Mouse (Mus musculus): Measurements from ENCODE around the gene Atg4b.
"Not testable (repeated sequence)": the region's sequence is repeated elsewhere in the genome, so short reads cannot be mapped to it uniquely, and the experiment has no call there.

The Atg4b gene

GRCm38 (mm10) chr1:93755291-93755610 lies 4.0 kb downstream of the Atg4b start:
- no peak for DNase-seq (ENCODE audit: low read depth in 2 of 2, low spot score in 2 of 2)

GRCm38 (mm10) chr1:93755618-93756017 lies 4.3 kb downstream of the Atg4b start:
- DNase-seq (ENCODE audit: low read depth in 2 of 2, low spot score in 2 of 2), result no peak

- no peak for DNase-seq (ENCODE audit: low read depth in 2 of 2, low spot score in 2 of 2)
Measured at GRCm38 (mm10) chr1:93756154-93756553, 4.9 kb downstream of the Atg4b start.

GRCm38 (mm10) chr1:93760076-93760475 lies 8.8 kb downstream of the Atg4b start:
- no peak for DNase-seq (ENCODE audit: low read depth in 2 of 2, low spot score in 2 of 2)

GRCm38 (mm10) chr1:93763531-93763930 lies 12.2 kb downstream of the Atg4b start:
- DNase-seq (ENCODE audit: low read depth in 2 of 2, low spot score in 2 of 2), result not testable (repeated sequence)

- DNase-seq (ENCODE audit: low read depth in 2 of 2, low spot score in 2 of 2), result no peak
Measured at GRCm38 (mm10) chr1:93764871-93765591, 13.7 kb downstream of the Atg4b start.

GRCm38 (mm10) chr1:93767600-93767999 lies 16.3 kb downstream of the Atg4b start:
- no peak for DNase-seq (ENCODE audit: low read depth in 2 of 2, low spot score in 2 of 2)

GRCm38 (mm10) chr1:93769901-93770300 lies 18.6 kb downstream of the Atg4b start:
- no peak for DNase-seq (ENCODE audit: low read depth in 2 of 2, low spot score in 2 of 2)

GRCm38 (mm10) chr1:93776686-93777085 lies 25.4 kb downstream of the Atg4b start:
- DNase-seq (ENCODE audit: low read depth in 2 of 2, low spot score in 2 of 2), result no peak

- DNase-seq (ENCODE audit: low read depth in 2 of 2, low spot score in 2 of 2), result no peak
Measured at GRCm38 (mm10) chr1:93786912-93787311, 35.6 kb downstream of the Atg4b start.

GRCm38 (mm10) chr1:93794526-93794925 lies 43.2 kb downstream of the Atg4b start:
- DNase-seq (ENCODE audit: low read depth in 2 of 2, low spot score in 2 of 2), result no peak

- DNase-seq (ENCODE audit: low read depth in 2 of 2, low spot score in 2 of 2), result no peak
Measured at GRCm38 (mm10) chr1:93795886-93796285, 44.6 kb downstream of the Atg4b start.

GRCm38 (mm10) chr1:93800670-93801503 lies 49.6 kb downstream of the Atg4b start:
- no peak for DNase-seq (ENCODE audit: low read depth in 2 of 2, low spot score in 2 of 2)

GRCm38 (mm10) chr1:93801741-93802238 lies 50.5 kb downstream of the Atg4b start, which contains the start of gene Dtymk:
Dtymk (minus strand) TSS chr1:93801934.
- DNase-seq (ENCODE audit: low read depth in 2 of 2, low spot score in 2 of 2), result peak; percentile 84 to 85

- DNase-seq (ENCODE audit: low read depth in 2 of 2, low spot score in 2 of 2), result no peak
Measured at GRCm38 (mm10) chr1:93802771-93803170, 51.5 kb downstream of the Atg4b start.

GRCm38 (mm10) chr1:93803556-93804507 lies 52.5 kb downstream of the Atg4b start, which contains the start of gene Ing5:
Ing5 (plus strand) TSS chr1:93803965.
- DNase-seq (ENCODE audit: low read depth in 2 of 2, low spot score in 2 of 2), result peak; percentile 99 to 100

GRCm38 (mm10) chr1:93804818-93805217 lies 53.5 kb downstream of the Atg4b start:
- DNase-seq (ENCODE audit: low read depth in 2 of 2, low spot score in 2 of 2), result no peak

- DNase-seq (ENCODE audit: low read depth in 2 of 2, low spot score in 2 of 2), result no peak
Measured at GRCm38 (mm10) chr1:93805221-93805951, 54.1 kb downstream of the Atg4b start.

- DNase-seq (ENCODE audit: low read depth in 2 of 2, low spot score in 2 of 2), result no peak
Measured at GRCm38 (mm10) chr1:93808871-93809270, 57.6 kb downstream of the Atg4b start.

GRCm38 (mm10) chr1:93810011-93810410 lies 58.7 kb downstream of the Atg4b start:
- DNase-seq (ENCODE audit: low read depth in 2 of 2, low spot score in 2 of 2), result no peak

All from CD8-positive naive resting alpha-beta T cell, adult 2 months (primary cell).